In genomic region chr2:27633471-27633870, GRCm38 (mm10) we compare ENCODE assay signal across 21 mouse cellular contexts. TPM values are rescaled to one million over a fixed set of nuclear protein-coding genes. Genes with fewer than 3 reads are reported as not detected.
A peak's percentile ranks its signal among the peaks of the same experiment; 100 is the strongest.
DNase-seq lines count a peak whose midpoint lies in the region; ATAC-seq lines count a peak whose summit lies in the region.
"Had no signal": no experiment of that assay in that cellular context is flagged by ENCODE, and none has a peak within 500 bp of the region (broad histone marks: within the 10 kb centered on the region; RNA-seq: fewer than 3 reads in every experiment).

No protein-coding gene starts in this region.

- H3K36me3 ChIP-seq in hindbrain, embryonic 10.5 days, result no peaks in the 10 kb centered on the region
- no peaks in the 10 kb centered on the region for H3K36me3 ChIP-seq in hindbrain, embryonic 11.5 days (ENCODE audit: control insufficient read depth, insufficient read depth, low read length)
- no peaks in the 10 kb centered on the region for H3K36me3 ChIP-seq in kidney, embryonic 15.5 days
- H3K36me3 ChIP-seq in limb, embryonic 12.5 days, result no peaks in the 10 kb centered on the region
- H3K36me3 ChIP-seq: embryonic facial prominence, embryonic 13.5 days; forebrain, embryonic 12.5 days; G1E; heart, embryonic 12.5 days; hindbrain, embryonic 13.5 days had no signal

- H3K4me2 ChIP-seq in hindbrain, embryonic 11.5 days (replicated peaks; ENCODE audit: low read depth, low read length), result no peak overlapping the region
- no peak overlapping the region for H3K4me2 ChIP-seq in kidney, embryonic 15.5 days
- H3K4me2 ChIP-seq in limb, embryonic 12.5 days, result no peak overlapping the region
- H3K4me2 ChIP-seq: embryonic facial prominence, embryonic 13.5 days; forebrain, embryonic 12.5 days; heart, embryonic 12.5 days; hindbrain, embryonic 13.5 days had no signal

- H3K9me3 ChIP-seq in hindbrain, embryonic 10.5 days, result no peaks in the 10 kb centered on the region
- H3K9me3 ChIP-seq in hindbrain, embryonic 11.5 days (ENCODE audit: control insufficient read depth, low read length), result no peaks in the 10 kb centered on the region
- no peaks in the 10 kb centered on the region for H3K9me3 ChIP-seq in kidney, embryonic 15.5 days (replicated peaks)
- no peaks in the 10 kb centered on the region for H3K9me3 ChIP-seq in limb, embryonic 12.5 days
- H3K9me3 ChIP-seq: embryonic facial prominence, embryonic 13.5 days; forebrain, embryonic 12.5 days; G1E; heart, embryonic 12.5 days; hindbrain, embryonic 13.5 days had no signal

- H3K4me3 ChIP-seq in hindbrain, embryonic 10.5 days, result no peak overlapping the region
- H3K4me3 ChIP-seq in hindbrain, embryonic 11.5 days (ENCODE audit: low read depth, low read length), result no peak overlapping the region
- H3K4me3 ChIP-seq in kidney, embryonic 15.5 days (replicated peaks), result no peak overlapping the region
- no peak overlapping the region for H3K4me3 ChIP-seq in limb, embryonic 12.5 days (replicated peaks)
- H3K4me3 ChIP-seq: embryonic facial prominence, embryonic 13.5 days; forebrain, embryonic 12.5 days; heart, embryonic 12.5 days; hindbrain, embryonic 13.5 days had no signal

- no peak overlapping the region for H3K9ac ChIP-seq in hindbrain, embryonic 11.5 days (ENCODE audit: low read depth, low read length)
- H3K9ac ChIP-seq in kidney, embryonic 15.5 days, result no peak overlapping the region
- no peak overlapping the region for H3K9ac ChIP-seq in limb, embryonic 12.5 days (replicated peaks)
- H3K9ac ChIP-seq: embryonic facial prominence, embryonic 13.5 days; forebrain, embryonic 12.5 days; heart, embryonic 12.5 days; hindbrain, embryonic 13.5 days had no signal

- DNase-seq in hindbrain, embryonic 10.5 days (ENCODE audit: low spot score), result no peak
- DNase-seq in hindbrain, embryonic 11.5 days (ENCODE audit: low spot score), result no peak
- DNase-seq in kidney, postnatal 25 days, result peak; percentile 7 to 51
- DNase-seq in adipocyte (ENCODE audit: low spot score), result peak; percentile 45
- no peak for DNase-seq in adrenal gland, adult 2 months
- DNase-seq: adrenal gland, postnatal 14 days; B cell, adult 2 months; cerebellum, adult 11-12 months; cerebellum, adult 9-10 months; cerebellum, postnatal 25 days; gastrocnemius, postnatal 14 days had no signal

- H3K27ac ChIP-seq in hindbrain, embryonic 10.5 days, result peak overlapping the region; percentile 1; the same call in 1 of the 2 replicates
- no peak overlapping the region for H3K27ac ChIP-seq in hindbrain, embryonic 11.5 days (ENCODE audit: low read depth, low read length)
- H3K27ac ChIP-seq in kidney, embryonic 15.5 days, result no peak overlapping the region
- peak overlapping the region; percentile 66 for H3K27ac ChIP-seq in limb, embryonic 12.5 days
- H3K27ac ChIP-seq: embryonic facial prominence, embryonic 13.5 days; forebrain, embryonic 12.5 days; hindbrain, embryonic 13.5 days; hindbrain, postnatal 0 days had no signal

- ATAC-seq in hindbrain, embryonic 11.5 days (ENCODE audit: low FRiP score), result no peak
- ATAC-seq in kidney, embryonic 15.5 days (replicated peaks; ENCODE audit: low FRiP score), result no peak
- ATAC-seq in limb, embryonic 12.5 days (ENCODE audit: insufficient number of reproducible peaks, insufficient read depth, low FRiP score, low TSS enrichment, low read depth), result no peak
- ATAC-seq: CD4-positive, CD25-positive, alpha-beta regulatory T cell, adult 4 months; forebrain, embryonic 16.5 days; hindbrain, postnatal 0 days had no signal

- H3K27me3 ChIP-seq in hindbrain, embryonic 10.5 days (ENCODE audit: insufficient read depth, poor library complexity, severe bottlenecking), result peaks cover 5% of the 10 kb centered on the region
- H3K27me3 ChIP-seq in hindbrain, embryonic 11.5 days (ENCODE audit: control insufficient read depth, insufficient read depth, low read length), result no peaks in the 10 kb centered on the region
- H3K27me3 ChIP-seq in kidney, embryonic 15.5 days, result no peaks in the 10 kb centered on the region; the same call in 1 of the 2 replicates
- H3K27me3 ChIP-seq in limb, embryonic 12.5 days, result peaks cover 5% of the 10 kb centered on the region; the same call in 1 of the 2 replicates
- H3K27me3 ChIP-seq: embryonic facial prominence, embryonic 13.5 days; heart, embryonic 12.5 days had no signal

- H3K4me1 ChIP-seq in hindbrain, embryonic 10.5 days (replicated peaks), result peaks cover 24% of the 10 kb centered on the region
- no peaks in the 10 kb centered on the region for H3K4me1 ChIP-seq in hindbrain, embryonic 11.5 days (replicated peaks; ENCODE audit: control insufficient read depth, insufficient read depth, low read length)
- peaks cover 16% of the 10 kb centered on the region for H3K4me1 ChIP-seq in kidney, embryonic 15.5 days
- peaks cover 14% of the 10 kb centered on the region for H3K4me1 ChIP-seq in limb, embryonic 12.5 days (replicated peaks)
- H3K4me1 ChIP-seq: embryonic facial prominence, embryonic 13.5 days had no signal

- 76% methylated on average over 2 of the region's 2 CpGs for WGBS in hindbrain, embryonic 10.5 days
- 85% methylated on average over 2 of the region's 2 CpGs for WGBS in hindbrain, embryonic 11.5 days
- 52% methylated on average over 2 of the region's 2 CpGs for WGBS in kidney, embryonic 15.5 days
- 61% methylated on average over 2 of the region's 2 CpGs for WGBS in limb, embryonic 12.5 days

RNA-seq across cellular contexts. Expression of gene Rxra, which starts 42.8 kb away (rescaled TPM):
- 10.0 and 10.3 TPM in 2 replicates for polyA plus RNA-seq in hindbrain, embryonic 10.5 days (2016; fragmentation: Nextera tagmentation; extraction: Ambion mirVana)
- polyA plus RNA-seq in hindbrain, embryonic 11.5 days (2014; fragmentation: Nextera tagmentation; extraction: Ambion mirVana), result 6.5 and 7.6 TPM in 2 replicates
- 9.6 and 10.4 TPM in 2 replicates for polyA plus RNA-seq in kidney, embryonic 15.5 days (2015; fragmentation: Nextera tagmentation; extraction: Ambion mirVana)
- polyA plus RNA-seq in limb, embryonic 12.5 days (2016; fragmentation: Nextera tagmentation; extraction: Ambion mirVana), result 15.3 and 15.7 TPM in 2 replicates
- total RNA-seq in adrenal gland, adult 2 months (2021), result 10 to 100 TPM; 59.4 to 71.6 TPM
- 84.5 and 90.5 TPM in 2 replicates for polyA plus RNA-seq in adrenal gland, adult 2 months (2012; rRNA removed)
- polyA plus RNA-seq: G1E had no signal

Comparison
In these comparisons a context has a peak if more than half of its experiments do, and no peak if none do; other contexts are left out.
1. H3K27ac ChIP-seq: peak in hindbrain, embryonic 10.5 days (single experiment) and limb, embryonic 12.5 days (single experiment); none in hindbrain, embryonic 11.5 days (single experiment) and kidney, embryonic 15.5 days (single experiment).
2. DNase-seq: peak in kidney, postnatal 25 days (2 of 2) and adipocyte (single experiment); none in hindbrain, embryonic 10.5 days (single experiment), hindbrain, embryonic 11.5 days (single experiment) and adrenal gland, adult 2 months (single experiment).